Mouse (Mus musculus): ENCODE measurements at regions not wholly inside any gene's neighbourhood (a gene's known extent, or its start where the extent isn't known, plus 50 kb on each side); places are given as distances from the start of the nearest gene placed in this dataset.

DNA sequence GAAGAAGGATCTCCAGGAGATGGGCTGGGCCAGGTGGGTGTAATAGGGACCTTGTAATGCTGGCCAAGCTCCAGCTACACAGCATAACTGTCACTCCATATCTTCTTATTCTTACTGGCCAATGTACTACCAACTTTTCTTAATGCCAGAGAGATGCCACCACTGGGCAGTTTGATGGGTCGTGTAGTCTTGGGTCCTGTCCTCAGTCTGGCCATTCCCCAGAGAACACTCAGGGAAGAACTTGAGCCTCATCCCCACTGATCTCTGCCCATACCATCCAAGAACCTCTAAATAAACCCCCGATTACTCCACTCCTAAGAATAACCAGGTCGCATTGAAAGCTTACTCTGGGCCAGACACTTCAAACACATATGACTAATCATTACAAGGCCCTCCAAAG lies 82.0 kb upstream of the Dusp10 start:
- Histone ChIP-seq H3K4me1 (replicated peaks; ENCODE audit: control insufficient read depth, insufficient read depth) (no peaks in the 10 kb centered on the region), H3K36me3 (ENCODE audit: control insufficient read depth, insufficient read depth, low read length) (no peaks in the 10 kb centered on the region), H3K27ac (replicated peaks) (no peak overlapping the region), H3K4me2 (replicated peaks; ENCODE audit: low read depth) (no peak overlapping the region), H3K27me3 (ENCODE audit: control insufficient read depth, insufficient read depth, low read length) (no peaks in the 10 kb centered on the region), H3K9ac (ENCODE audit: low read length) (no peak overlapping the region), H3K4me3 (ENCODE audit: low read depth, low read length) (no peak overlapping the region), H3K9me3 (ENCODE audit: control insufficient read depth, low read length) (no peaks in the 10 kb centered on the region)
- WGBS = 54% methylated on average over 3 of the region's 3 CpGs
- TF ChIP-seq EP300 (optimal IDR thresholded peaks at IDR 0.05) (no peak), CTCF (IDR thresholded peaks at IDR 0.05; ENCODE audit: low read depth) (no peak)
- DNase-seq (ENCODE audit: low spot score) (no peak), ATAC-seq (ENCODE audit: low FRiP score, low TSS enrichment) (no peak)

DNA sequence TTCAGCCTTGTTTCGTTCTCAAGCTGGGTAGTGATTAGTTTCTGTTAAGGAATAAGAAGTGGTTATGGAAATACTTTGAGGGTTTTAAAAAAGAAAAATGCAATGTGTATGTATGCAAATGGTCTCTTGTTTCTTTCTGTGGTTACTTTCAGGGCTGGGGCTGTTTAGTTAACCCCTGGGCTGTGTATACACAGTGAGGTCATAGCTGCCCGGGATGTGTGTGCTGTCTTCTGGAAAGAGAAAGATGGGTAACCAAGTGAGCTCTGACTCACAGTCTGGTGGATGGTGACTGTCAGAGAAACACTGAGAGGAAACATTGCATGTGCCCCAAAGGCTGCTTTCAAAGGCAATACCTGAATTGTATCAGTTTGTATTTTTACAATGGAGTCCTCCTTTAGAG lies 79.3 kb upstream of the Dusp10 start:
- DNase-seq (ENCODE audit: low spot score) = peak; percentile 18
- H3K4me3 ChIP-seq (ENCODE audit: low read depth, low read length) = no peak overlapping the region
- H3K4me2 ChIP-seq (replicated peaks; ENCODE audit: low read depth) = no peak overlapping the region
- TF ChIP-seq CTCF (IDR thresholded peaks at IDR 0.05; ENCODE audit: low read depth) (no peak), EP300 (optimal IDR thresholded peaks at IDR 0.05) (no peak)
- H3K36me3 ChIP-seq (ENCODE audit: control insufficient read depth, insufficient read depth, low read length) = no peaks in the 10 kb centered on the region
- WGBS = 36% methylated on average over 2 of the region's 2 CpGs
- no peaks in the 10 kb centered on the region for H3K9me3 ChIP-seq (ENCODE audit: control insufficient read depth, low read length)
- no peaks in the 10 kb centered on the region for H3K4me1 ChIP-seq (replicated peaks; ENCODE audit: control insufficient read depth, insufficient read depth)
- ATAC-seq (ENCODE audit: low FRiP score, low TSS enrichment) = peak; percentile 85
- no peak overlapping the region for H3K27ac ChIP-seq (replicated peaks)
- H3K9ac ChIP-seq (ENCODE audit: low read length) = no peak overlapping the region
- H3K27me3 ChIP-seq (ENCODE audit: control insufficient read depth, insufficient read depth, low read length) = no peaks in the 10 kb centered on the region

DNA sequence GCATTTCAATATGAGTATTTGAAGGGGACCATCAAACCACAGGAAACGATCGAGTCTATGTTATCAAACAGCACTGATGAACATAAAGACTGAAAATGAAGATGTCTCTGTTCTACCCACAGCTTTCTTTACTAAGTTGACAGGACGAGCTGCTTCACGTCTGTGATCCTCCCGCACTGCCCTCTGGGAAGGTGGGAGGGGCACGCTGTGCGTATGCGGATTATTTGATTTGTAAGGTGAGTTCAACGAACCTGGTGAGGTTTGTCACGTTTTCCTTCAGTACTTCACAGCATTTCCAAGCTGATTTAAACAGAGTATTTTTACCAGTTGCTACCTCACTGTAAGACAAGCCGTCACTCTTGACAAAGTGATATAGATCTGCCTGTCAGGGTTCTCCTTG lies 75.9 kb upstream of the Dusp10 start:
- no peak for DNase-seq (ENCODE audit: low spot score)
- Histone ChIP-seq H3K36me3 (ENCODE audit: control insufficient read depth, insufficient read depth, low read length) (no peaks in the 10 kb centered on the region), H3K4me3 (ENCODE audit: low read depth, low read length) (no peak overlapping the region), H3K4me1 (replicated peaks; ENCODE audit: control insufficient read depth, insufficient read depth) (no peaks in the 10 kb centered on the region), H3K4me2 (replicated peaks; ENCODE audit: low read depth) (no peak overlapping the region), H3K9me3 (ENCODE audit: control insufficient read depth, low read length) (no peaks in the 10 kb centered on the region), H3K27ac (replicated peaks) (no peak overlapping the region), H3K9ac (ENCODE audit: low read length) (no peak overlapping the region), H3K27me3 (ENCODE audit: control insufficient read depth, insufficient read depth, low read length) (no peaks in the 10 kb centered on the region)
- 88% methylated on average over 11 of the region's 11 CpGs for WGBS
- no peak for TF ChIP-seq CTCF (IDR thresholded peaks at IDR 0.05; ENCODE audit: low read depth)
- TF ChIP-seq EP300 (optimal IDR thresholded peaks at IDR 0.05) = no peak
- ATAC-seq (ENCODE audit: low FRiP score, low TSS enrichment) = no peak

DNA sequence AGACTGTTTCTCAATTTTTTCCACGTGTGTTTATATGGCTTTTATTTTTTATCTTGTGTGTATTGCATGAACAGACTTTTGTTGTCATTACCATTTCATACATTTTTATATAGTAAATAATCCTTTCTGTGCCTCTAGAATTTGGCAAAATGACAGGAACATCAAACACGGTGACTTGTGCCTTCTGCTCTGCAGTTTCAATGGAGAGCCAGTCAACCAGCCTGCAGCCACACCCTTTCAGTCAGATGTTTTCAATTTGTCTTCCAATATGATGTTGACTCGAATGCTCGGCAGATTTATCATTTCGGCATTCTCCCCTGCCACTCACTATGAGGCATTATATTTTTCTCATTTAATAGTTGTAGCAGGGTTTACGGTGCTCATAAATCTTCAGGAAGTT lies 74.7 kb upstream of the Dusp10 start:
- Histone ChIP-seq H3K36me3 (ENCODE audit: control insufficient read depth, insufficient read depth, low read length) (no peaks in the 10 kb centered on the region), H3K9ac (ENCODE audit: low read length) (no peak overlapping the region), H3K27ac (replicated peaks) (no peak overlapping the region), H3K27me3 (ENCODE audit: control insufficient read depth, insufficient read depth, low read length) (no peaks in the 10 kb centered on the region), H3K4me2 (replicated peaks; ENCODE audit: low read depth) (no peak overlapping the region), H3K4me3 (ENCODE audit: low read depth, low read length) (no peak overlapping the region), H3K4me1 (replicated peaks; ENCODE audit: control insufficient read depth, insufficient read depth) (no peaks in the 10 kb centered on the region), H3K9me3 (ENCODE audit: control insufficient read depth, low read length) (no peaks in the 10 kb centered on the region)
- ATAC-seq (ENCODE audit: low FRiP score, low TSS enrichment) (no peak), DNase-seq (ENCODE audit: low spot score) (no peak)
- TF ChIP-seq CTCF (IDR thresholded peaks at IDR 0.05; ENCODE audit: low read depth) (no peak), EP300 (optimal IDR thresholded peaks at IDR 0.05) (no peak)
- 49% methylated on average over 6 of the region's 6 CpGs for WGBS

DNA sequence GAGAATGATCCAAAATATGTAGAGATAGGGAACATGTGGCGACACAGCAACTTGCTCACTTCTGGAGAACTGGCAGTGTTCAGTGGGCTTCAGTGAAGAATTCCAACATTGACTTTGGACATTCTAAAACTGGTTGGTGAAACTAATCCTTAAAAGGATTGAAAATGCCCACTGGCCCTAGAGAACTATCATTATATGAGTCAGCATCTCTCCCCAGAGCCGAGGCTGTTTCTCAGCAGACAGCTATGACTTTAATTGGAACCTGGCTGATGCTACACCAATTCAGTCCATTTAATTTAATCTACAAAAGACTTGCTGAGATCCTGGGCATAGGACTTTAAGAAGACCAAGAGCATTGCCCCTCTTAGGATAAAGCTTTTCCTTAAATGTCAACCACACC lies 72.4 kb upstream of the Dusp10 start:
- DNase-seq (ENCODE audit: low spot score) (no peak), ATAC-seq (ENCODE audit: low FRiP score, low TSS enrichment) (no peak)
- Histone ChIP-seq H3K4me1 (replicated peaks; ENCODE audit: control insufficient read depth, insufficient read depth) (no peaks in the 10 kb centered on the region), H3K4me2 (replicated peaks; ENCODE audit: low read depth) (no peak overlapping the region), H3K27me3 (ENCODE audit: control insufficient read depth, insufficient read depth, low read length) (no peaks in the 10 kb centered on the region), H3K4me3 (ENCODE audit: low read depth, low read length) (no peak overlapping the region), H3K27ac (replicated peaks) (no peak overlapping the region), H3K9me3 (ENCODE audit: control insufficient read depth, low read length) (no peaks in the 10 kb centered on the region), H3K36me3 (ENCODE audit: control insufficient read depth, insufficient read depth, low read length) (no peaks in the 10 kb centered on the region), H3K9ac (ENCODE audit: low read length) (no peak overlapping the region)
- TF ChIP-seq CTCF (IDR thresholded peaks at IDR 0.05; ENCODE audit: low read depth) (no peak), EP300 (optimal IDR thresholded peaks at IDR 0.05) (no peak)
- WGBS = 71% methylated on average over 2 of the region's 2 CpGs

DNA sequence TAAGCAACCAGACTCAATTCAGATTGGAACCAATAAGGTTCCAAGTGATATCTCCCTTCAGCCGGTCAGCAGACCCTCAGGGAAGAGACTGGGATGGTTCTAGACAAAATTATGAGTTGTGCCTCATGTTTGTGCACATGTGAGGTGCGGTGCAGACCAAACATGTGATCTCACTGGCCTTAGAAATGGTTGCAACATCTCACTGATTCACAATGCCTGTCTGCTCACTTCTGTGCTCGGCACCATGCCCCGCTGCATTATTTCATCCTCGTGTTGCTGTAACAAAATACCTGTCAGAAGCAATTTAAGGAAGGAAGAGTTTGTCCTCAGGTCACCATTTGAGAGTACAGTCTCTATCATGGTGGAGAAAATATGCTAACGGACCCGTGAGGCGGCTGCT lies 66.9 kb upstream of the Dusp10 start:
- Histone ChIP-seq H3K27me3 (ENCODE audit: control insufficient read depth, insufficient read depth, low read length) (no peaks in the 10 kb centered on the region), H3K36me3 (ENCODE audit: control insufficient read depth, insufficient read depth, low read length) (no peaks in the 10 kb centered on the region), H3K27ac (replicated peaks) (no peak overlapping the region), H3K4me3 (ENCODE audit: low read depth, low read length) (no peak overlapping the region), H3K9ac (ENCODE audit: low read length) (no peak overlapping the region), H3K4me2 (replicated peaks; ENCODE audit: low read depth) (no peak overlapping the region), H3K9me3 (ENCODE audit: control insufficient read depth, low read length) (no peaks in the 10 kb centered on the region), H3K4me1 (replicated peaks; ENCODE audit: control insufficient read depth, insufficient read depth) (no peaks in the 10 kb centered on the region)
- DNase-seq (ENCODE audit: low spot score) (no peak), ATAC-seq (ENCODE audit: low FRiP score, low TSS enrichment) (no peak)
- TF ChIP-seq CTCF (IDR thresholded peaks at IDR 0.05; ENCODE audit: low read depth) (no peak), EP300 (optimal IDR thresholded peaks at IDR 0.05) (no peak)
- 88% methylated on average over 8 of the region's 8 CpGs for WGBS
